Mouse (Mus musculus) cerebellum, adult 18-20 months (tissue): ENCODE measurements around the gene Espnl.

Source experiments
- DNase-seq, 2 experiments: peaks; one replicate each; pipeline ENCODE4 v3.0.0; 2021

The Espnl gene

DNA sequence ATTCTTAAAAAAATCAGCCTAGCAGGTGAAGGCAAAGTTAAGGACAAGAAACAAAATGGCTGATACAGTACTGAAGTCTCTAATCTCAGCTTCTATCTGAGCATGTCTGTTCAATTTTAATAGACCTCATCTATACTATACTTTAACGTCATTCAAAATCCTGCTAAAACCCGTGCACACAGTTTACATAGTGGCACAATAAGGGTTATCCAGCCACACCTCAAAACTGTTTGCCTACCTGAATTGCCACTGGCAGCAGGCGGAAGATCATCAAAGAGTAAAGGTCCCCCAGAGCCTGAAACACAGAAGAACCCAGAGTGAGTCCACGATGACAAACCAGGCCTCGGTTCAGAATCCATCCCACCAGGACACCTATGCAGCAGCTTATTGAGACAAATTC, 68.5 kb downstream of the Espnl start:
- DNase-seq, result no peak

DNA sequence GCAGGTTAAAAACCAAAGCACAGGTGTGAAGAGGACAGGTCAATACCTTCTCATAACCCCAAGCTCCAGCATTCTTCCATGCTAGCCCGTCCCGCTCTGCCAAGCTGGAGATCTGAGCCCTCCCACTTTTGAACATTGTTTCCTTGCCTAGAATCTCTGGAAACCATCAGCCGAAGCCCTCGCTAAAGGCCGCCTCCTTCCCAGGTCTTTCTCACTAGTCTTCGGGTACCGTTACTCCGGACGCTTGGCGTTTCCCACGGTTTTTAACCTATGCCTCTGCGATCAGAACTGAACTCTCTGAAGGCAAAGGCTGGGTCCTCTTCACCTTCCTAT, 76.0 kb downstream of the Espnl start:
- peak in 1 of 2 experiments; percentile 21 for DNase-seq
